Mouse (Mus musculus): Measurements from ENCODE around the gene Mknk2. TPM values are rescaled to one million over a fixed set of nuclear protein-coding genes. Genes with fewer than 3 reads are reported as not detected.

The Mknk2 gene
- total RNA-seq, 2 experiments from 2014 or later: 178 to 198 TPM

GRCm38 (mm10) chr10:80669737-80670485 lies 8.0 kb downstream of the Mknk2 start:
- peak; percentile 70 to 80 for DNase-seq

GRCm38 (mm10) chr10:80669018-80669417 lies 8.9 kb downstream of the Mknk2 start:
- no peak for DNase-seq

DNA sequence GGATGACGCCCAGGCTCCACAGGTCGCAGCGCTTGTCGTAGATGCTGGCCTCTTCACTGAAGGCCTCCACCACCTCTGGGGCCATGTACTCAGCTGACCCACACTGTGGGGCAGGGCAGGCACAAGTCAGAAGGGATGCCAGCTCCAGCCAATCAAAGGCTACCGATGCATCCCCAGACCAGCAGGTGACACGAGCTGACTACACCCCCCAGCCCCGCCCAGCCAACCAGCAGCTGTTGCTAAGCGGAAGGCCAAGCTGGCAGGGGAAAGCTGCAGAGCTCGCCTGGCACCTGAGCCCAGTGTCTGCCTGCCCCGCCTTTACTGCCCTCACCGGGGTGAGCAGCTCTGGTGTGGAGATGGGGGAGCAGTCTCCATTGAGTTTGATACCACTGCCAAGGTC lies 9.3 kb downstream of the Mknk2 start:
- DNase-seq: no peak

DNA sequence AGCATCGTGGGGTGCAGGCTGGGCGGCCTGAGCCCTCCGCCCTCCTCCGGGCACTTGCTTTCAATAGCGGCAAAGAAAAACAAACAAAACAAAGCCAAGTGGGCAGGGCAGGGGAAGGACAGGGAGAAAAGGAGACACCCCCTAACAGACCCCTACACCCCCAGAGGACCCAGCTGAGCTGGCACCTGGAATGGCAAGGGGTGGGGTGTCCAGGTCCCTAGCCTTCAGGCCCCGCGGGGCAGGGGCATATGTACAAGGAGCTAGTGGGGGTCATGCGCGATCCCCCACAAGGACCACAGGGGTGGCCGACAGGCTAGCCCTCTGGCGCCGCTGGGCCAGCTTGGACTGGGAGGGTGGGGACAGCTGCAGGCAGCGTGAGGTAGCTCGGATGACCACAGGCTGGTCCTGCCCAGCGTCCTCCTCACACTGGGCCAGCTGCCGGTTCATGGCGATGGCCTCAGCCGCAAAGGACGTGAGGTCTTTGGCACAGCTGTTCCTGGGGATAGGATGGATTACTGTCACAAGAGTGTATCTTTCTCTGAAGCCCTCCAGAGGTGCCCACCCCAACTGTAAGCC lies 11.0 kb downstream of the Mknk2 start:
- DNase-seq: no peak

GRCm38 (mm10) chr10:80665981-80666733 lies 11.8 kb downstream of the Mknk2 start:
- DNase-seq: no peak

GRCm38 (mm10) chr10:80665459-80665858 lies 12.5 kb downstream of the Mknk2 start:
- no peak for DNase-seq

GRCm38 (mm10) chr10:80665016-80665380 lies 12.9 kb downstream of the Mknk2 start:
- DNase-seq: peak; percentile 88 to 89

- DNase-seq: peak; percentile 89 to 92
These were observed 13.5 kb downstream of the Mknk2 start for GRCm38 (mm10) chr10:80664197-80665015.

- DNase-seq: no peak
These were observed 14.3 kb downstream of the Mknk2 start for GRCm38 (mm10) chr10:80663485-80664196.

DNA sequence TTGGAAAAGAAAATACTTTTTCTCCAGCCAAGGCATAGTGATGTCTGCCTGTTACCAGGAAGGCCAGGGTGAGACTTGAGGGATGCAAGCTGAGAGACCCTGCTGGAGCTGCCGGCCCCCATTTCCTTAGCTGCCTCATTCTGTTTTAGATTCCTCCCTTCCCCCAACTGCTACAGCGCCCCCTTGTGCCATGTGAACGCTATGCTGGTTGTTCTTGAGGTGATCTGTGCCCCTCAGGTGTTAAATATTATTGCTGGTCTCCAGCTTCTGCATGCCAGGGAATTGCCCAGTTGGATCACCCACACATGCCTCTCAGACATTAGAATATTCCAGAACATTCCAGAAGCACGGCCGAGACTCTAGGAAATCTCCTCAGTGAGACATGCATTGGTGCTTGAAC lies 16.8 kb downstream of the Mknk2 start:
- peak; percentile 51 to 69 for DNase-seq

- peak; percentile 80 to 84 for DNase-seq
These were observed 18.7 kb downstream of the Mknk2 start for GRCm38 (mm10) chr10:80659213-80659612.

DNA sequence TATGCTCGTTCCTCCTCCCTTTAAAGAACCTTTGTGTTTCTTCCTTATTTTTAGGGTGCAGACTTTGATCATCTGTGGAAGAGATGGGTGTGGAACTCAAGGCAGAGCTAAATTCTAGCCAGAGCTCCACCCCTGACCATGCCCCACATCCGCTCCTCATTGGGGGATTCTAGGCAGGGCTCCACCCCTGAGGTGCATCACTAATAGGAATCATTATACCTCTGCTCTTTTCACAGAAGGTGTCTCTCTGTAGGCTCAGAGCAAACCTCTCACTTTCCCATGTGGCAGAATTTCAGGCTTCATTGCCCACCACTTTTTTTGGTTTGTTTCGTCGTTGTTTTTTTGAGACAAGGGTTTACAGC lies 19.1 kb downstream of the Mknk2 start:
- no peak for DNase-seq

DNA sequence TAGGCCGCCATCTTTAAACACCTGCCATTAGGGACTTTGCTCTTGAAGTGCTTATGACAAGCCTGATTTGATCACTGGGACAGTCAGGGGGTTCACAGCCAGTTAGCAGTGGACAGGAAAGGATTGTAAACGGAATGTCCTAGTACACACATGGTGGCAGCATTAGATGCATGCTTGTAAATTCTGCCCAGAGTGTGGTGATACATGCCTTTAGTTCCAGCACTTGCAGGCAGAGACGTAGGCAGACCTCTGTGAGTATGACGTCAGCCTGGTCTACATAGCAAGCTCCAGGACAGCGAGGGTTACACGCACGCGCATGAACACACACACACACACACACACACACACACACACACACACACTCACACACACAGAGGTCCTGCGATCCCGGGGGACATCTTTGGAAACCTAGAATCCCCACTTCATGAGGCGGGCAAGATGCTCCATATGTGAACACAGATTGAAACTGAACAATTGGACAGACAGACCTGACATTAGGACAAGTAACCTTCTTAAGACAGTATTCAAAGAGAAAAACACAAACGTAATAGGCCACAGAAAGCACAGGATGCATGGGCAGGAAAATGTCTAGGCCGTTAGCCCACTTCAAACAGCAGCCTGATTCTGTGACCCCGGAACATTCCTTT lies 19.6 kb downstream of the Mknk2 start:
- no peak for DNase-seq

- DNase-seq: no peak
These were observed 20.9 kb downstream of the Mknk2 start, which contains the start of gene Btbd2 for GRCm38 (mm10) chr10:80656863-80657623. Gene Btbd2, minus strand, starts transcription at chr10:80657071.

DNA sequence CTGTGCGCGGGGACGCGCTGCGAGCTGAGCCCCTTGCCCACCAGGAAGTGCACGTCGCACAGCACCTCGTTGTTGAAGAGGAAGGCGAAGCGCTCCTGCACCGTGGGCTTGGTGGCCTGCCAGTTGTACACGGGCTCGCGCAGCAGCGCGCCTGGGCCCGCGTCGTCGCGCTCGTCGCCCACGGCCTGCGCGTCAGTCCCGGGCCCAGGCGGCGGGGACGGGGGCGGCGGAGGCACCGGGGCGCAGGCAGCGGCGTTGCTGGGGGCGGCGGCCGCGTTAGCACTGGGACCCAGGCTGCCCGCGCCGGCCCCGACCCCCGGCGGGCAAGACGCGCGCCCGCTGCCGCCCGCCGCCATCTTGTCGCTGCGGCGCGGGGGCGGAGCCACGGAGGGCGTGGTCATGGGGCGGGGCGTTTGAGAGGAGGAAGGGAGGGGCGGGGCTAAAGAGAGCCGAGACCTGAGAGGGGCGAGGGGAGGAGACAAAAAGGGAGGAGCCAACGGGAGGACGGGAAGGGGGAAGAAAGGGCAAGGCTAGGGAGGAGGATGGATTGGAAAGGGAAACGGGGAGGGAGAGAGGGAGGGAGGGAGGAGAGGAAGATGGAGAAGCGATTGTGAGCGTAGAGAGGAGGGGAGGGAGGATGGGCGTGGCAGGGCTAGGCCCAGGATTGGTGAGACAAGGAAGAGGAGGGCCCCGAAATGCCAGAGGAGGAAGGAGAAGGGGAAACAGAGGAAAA lies 21.6 kb downstream of the Mknk2 start:
- DNase-seq: peak; percentile 96 to 99

DNA sequence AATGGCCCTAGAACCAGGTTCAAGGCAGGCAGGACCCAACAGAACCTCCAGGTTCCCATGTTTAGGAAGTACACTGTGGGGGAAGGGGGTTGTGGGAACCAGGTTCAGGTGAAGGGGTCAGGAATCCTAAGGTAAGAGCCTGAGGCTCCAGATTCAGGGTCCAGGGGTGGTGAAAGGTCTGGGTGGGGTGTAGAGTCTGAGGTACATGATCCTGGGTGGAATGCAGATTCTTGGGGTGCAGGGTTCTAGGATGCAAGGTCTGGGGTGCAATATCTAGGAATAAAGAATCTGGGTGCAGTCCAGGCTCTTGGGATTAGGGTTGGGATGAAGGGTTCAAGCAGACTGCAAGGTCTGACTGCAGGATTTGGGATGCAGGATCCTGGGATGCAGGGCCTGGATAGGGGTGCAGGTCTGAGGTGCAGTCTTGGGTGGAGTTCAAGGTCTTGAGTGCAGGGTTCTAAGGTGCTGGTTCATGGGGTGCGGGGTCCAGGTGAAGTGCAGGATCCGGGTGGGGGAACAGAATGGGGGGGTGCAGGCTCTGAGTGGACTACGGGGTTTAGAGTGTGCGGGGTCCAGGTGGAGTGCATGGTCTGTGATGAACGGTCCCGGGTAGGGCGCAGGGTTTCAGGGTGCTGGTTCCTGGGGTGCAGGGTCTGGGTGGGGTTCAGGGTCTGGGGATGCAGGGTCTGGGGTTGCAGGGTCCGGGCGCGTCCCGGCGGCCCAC lies 22.3 kb downstream of the Mknk2 start:
- no peak for DNase-seq

DNA sequence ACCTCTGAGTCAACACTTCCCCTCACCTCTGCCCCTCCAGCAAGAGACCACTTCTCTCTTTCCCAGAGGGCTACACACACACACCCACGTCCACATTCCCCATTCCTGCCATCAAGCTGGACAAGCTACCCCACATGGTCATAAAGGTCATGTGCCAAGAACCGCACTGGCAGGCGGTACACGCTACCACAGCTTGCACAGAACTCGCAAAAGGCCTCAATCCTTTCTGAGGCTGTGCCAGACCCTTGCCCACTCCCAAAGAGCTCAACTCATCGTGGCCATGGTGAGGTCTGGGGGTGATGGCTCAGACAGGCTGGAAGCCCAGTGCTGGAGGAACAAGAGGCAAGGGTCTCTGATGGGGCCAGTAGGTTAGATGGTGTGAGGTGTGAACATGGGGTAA lies 23.0 kb downstream of the Mknk2 start:
- DNase-seq: no peak

DNA sequence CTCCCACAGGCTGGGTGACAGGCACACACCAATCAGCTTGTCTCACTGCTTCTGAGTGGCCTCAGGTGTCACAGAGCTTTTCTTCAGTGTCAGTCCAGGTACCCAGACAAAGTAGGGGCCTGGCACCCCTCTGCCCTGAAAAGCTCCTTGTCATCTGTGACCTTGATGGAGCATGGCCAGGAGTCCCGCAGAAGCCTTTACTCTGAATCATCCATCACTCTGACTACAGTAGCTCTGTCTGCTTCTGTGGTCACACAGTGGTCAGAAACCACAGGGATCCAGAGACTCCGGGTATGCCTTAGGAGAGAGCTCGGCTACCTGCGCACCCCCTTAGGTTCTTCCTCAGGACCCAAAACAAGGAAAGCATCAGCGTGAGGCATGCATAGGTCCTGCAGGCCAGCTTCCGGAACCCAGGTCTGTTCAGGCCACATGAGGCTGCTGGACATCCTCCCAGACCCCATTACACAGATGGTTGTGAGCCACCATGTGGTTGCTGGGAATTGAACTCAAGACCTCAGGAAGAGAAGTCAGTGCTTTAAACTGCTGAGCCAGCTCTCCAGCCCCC lies 24.7 kb downstream of the Mknk2 start:
- DNase-seq: peak; percentile 61 to 70

DNA sequence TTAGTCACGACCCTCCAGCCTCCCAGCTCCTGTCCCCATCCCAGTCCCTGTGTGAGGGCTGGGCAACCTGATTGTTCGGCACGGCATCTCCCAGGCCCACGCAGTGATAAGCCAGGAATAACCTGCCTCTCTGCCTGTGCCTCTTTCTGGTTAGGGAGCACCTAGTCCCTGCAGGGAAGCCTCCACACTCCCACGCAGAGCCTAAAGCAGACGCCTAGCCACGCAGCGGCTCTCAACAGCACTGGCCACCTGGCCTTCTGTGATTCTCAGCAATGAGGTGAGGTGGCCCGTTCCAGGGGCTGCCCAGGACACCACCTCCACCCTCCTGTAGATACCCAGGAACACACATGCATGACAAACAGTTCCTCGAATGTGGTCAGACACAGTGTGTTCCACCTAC lies 27.5 kb downstream of the Mknk2 start:
- DNase-seq: no peak
